Mouse (Mus musculus) lung, adult 2 months (tissue): ENCODE measurements around the gene Gpc6. TPM values are rescaled to one million over a fixed set of nuclear protein-coding genes. Genes with fewer than 3 reads are reported as not detected.

Source experiments
- DNase-seq: peaks from one replicate; pipeline ENCODE4 v3.0.0; 2022
- H3K4me1 ChIP-seq: fragments of 200-500 bp; 2 replicates; pipeline ENCODE4 v1.6.1; 2011; ENCODE audit warnings: low read length; ENCODE audit not compliant: control insufficient read depth, insufficient read depth
- H3K4me3 ChIP-seq: fragments of 200-500 bp; replicated peaks from 2 replicates; pipeline ENCODE3; 2011; ENCODE audit warnings: low read depth, mild to moderate bottlenecking, control low read depth, low read length; ENCODE audit errors: extremely low read depth
- CTCF ChIP-seq: fragments of 200-500 bp; IDR thresholded peaks from 2 replicates; pipeline ENCODE4 v1.5.1; 2011; ENCODE audit warnings: mild to moderate bottlenecking, low read length, control low read depth; ENCODE audit not compliant: insufficient read depth
- POLR2A ChIP-seq: fragments of 200-500 bp; IDR thresholded peaks from 2 replicates; pipeline ENCODE4 v1.6.1; 2011; ENCODE audit warnings: low read depth, mild to moderate bottlenecking, control low read depth, low read length, borderline replicate concordance; ENCODE audit errors: extremely low read depth
- WGBS: fragments of 180-500 bp; shearing (Covaris S2); methylation state at CpG from one replicate; pipeline ENCODE4 v1.1.7; 2018; 5-methylcytosine and 5-hydroxymethylcytosine counted together
- polyA plus RNA-seq: library from polyadenylated mRNA; depleted of rRNA; stranded (reverse); fragments of >200 nt; gene quantifications from 2 replicates; pipeline ENCODE4 v1.2.3, GENCODE M21; 2012

Gpc6 gene
- polyA plus RNA-seq, 1 experiment = 2.4 TPM

DNA sequence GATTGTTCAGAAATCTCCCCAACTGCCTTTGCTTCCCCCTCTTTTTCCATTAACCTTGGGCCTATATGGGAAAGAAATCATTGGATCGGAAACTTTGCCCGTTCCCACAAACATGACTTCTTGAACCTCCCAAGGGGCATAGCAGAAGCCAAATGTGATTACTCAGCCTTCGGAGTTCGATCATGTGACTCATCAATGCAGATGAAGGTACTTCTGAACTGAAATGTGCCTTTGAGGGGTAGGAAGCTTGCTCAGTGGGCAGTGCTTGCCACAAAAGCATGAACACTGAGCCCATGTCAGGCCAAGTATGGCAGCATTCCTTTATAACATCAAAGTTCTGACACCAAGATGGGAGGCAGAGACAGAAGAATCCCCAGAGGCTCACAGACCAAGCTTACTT is 983.9 kb downstream of the Gpc6 start:
- WGBS = 70% methylated on average over 4 of the region's 4 CpGs
- no peak overlapping the region for H3K4me3 ChIP-seq
- no peak for DNase-seq
- TF ChIP-seq POLR2A = no peak
- no peak for TF ChIP-seq CTCF
- H3K4me1 ChIP-seq = no peaks in the 10 kb centered on the region; the same call in 1 of the 2 replicates

DNA sequence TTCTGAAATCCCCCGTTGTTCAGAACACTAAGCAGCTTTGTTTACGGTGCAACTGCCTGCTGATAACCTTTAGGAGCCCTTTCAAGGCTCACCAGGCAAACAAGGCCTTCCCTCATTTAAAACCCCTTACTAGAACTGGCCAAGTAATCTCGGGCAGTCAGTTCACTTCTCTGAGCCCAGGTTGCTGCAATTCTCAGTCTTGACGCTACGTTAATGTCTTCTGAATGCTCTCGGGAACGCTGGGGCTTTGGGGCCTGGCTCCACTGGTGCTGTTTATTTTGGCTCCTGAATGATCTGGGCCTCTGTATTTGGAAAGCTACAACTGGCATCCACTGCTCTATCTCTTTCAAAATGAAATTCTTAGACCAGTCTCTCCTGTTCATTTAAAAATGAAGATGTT is 985.2 kb downstream of the Gpc6 start:
- 35% methylated on average over 7 of the region's 7 CpGs for WGBS
- DNase-seq = no peak

GRCm38 (mm10) chr14:117912624-117913270 is 987.6 kb downstream of the Gpc6 start:
- WGBS = 71% methylated on average over 10 of the region's 10 CpGs
- Histone ChIP-seq H3K4me1 (no peaks in the 10 kb centered on the region; the same call in 1 of the 2 replicates), H3K4me3 (no peak overlapping the region)
- TF ChIP-seq CTCF = no peak
- no peak for TF ChIP-seq POLR2A
- no peak for DNase-seq

More for the DNA sequence above, 985.2 kb downstream of the Gpc6 start:
- TF ChIP-seq CTCF (no peak), POLR2A (no peak)
- Histone ChIP-seq H3K4me1 (no peaks in the 10 kb centered on the region; the same call in 1 of the 2 replicates), H3K4me3 (no peak overlapping the region)

DNA sequence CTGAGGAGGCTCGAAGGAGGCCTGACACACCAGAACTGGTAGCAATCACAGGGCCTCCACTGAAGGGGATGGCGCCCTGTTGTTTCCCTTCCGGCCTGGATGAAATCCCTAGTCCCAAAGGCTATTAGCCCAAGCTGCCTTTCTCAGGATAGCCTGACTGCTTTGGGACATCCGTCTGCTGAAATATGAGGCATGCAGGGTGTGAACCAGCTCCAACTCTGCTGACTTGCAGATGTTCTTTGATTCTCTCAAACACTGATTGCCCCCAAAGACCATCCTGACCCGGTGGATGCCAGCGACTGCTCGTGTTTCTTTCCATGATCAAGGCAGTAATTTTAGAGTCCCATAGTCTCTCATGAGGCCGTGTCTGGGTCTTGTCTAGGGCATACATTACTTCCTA is 991.5 kb downstream of the Gpc6 start:
- no peak for TF ChIP-seq CTCF
- no peak for TF ChIP-seq POLR2A
- DNase-seq = no peak
- Histone ChIP-seq H3K4me3 (no peak overlapping the region), H3K4me1 (no peaks in the 10 kb centered on the region)
- 83% methylated on average over 8 of the region's 8 CpGs for WGBS

GRCm38 (mm10) chr14:117918724-117919123 is 993.6 kb downstream of the Gpc6 start:
- Histone ChIP-seq H3K4me3 (no peak overlapping the region), H3K4me1 (no peaks in the 10 kb centered on the region)
- 93% methylated on average over 10 of the region's 10 CpGs for WGBS
- DNase-seq = no peak
- TF ChIP-seq CTCF (no peak), POLR2A (no peak)

- TF ChIP-seq CTCF = no peak
- TF ChIP-seq POLR2A = no peak
- DNase-seq = no peak
- no peaks in the 10 kb centered on the region for H3K4me1 ChIP-seq
- 93% methylated on average over 5 of the region's 5 CpGs for WGBS
- no peak overlapping the region for H3K4me3 ChIP-seq
These were observed 994.5 kb downstream of the Gpc6 start for GRCm38 (mm10) chr14:117919612-117920011.

GRCm38 (mm10) chr14:117921393-117922014 is 996.4 kb downstream of the Gpc6 start:
- WGBS = 66% methylated on average over 18 of the region's 18 CpGs
- Histone ChIP-seq H3K4me1 (no peaks in the 10 kb centered on the region), H3K4me3 (no peak overlapping the region)
- DNase-seq = no peak
- TF ChIP-seq CTCF = no peak
- TF ChIP-seq POLR2A = no peak

GRCm38 (mm10) chr14:117923667-117924066 is 998.6 kb downstream of the Gpc6 start:
- WGBS = 87% methylated on average over 8 of the region's 8 CpGs
- TF ChIP-seq CTCF = no peak
- TF ChIP-seq POLR2A = no peak
- no peaks in the 10 kb centered on the region for H3K4me1 ChIP-seq
- no peak overlapping the region for H3K4me3 ChIP-seq
- DNase-seq = no peak

- DNase-seq = no peak
- no peak overlapping the region for H3K4me3 ChIP-seq
- no peak for TF ChIP-seq CTCF
- no peak for TF ChIP-seq POLR2A
- 35% methylated on average over 13 of the region's 13 CpGs for WGBS
- H3K4me1 ChIP-seq = no peaks in the 10 kb centered on the region
These were observed 1005.2 kb downstream of the Gpc6 start for GRCm38 (mm10) chr14:117930105-117930847.
